Mouse (Mus musculus): ENCODE results near the gene Gm11168. TPM values are rescaled to one million over a fixed set of nuclear protein-coding genes. Genes with fewer than 3 reads are reported as not detected.
"Not testable (repeated sequence)": the region's sequence is repeated elsewhere in the genome, so short reads cannot be mapped to it uniquely, and the experiment has no call there.

Gm11168 gene
- not detected for total RNA-seq (2021)

DNA sequence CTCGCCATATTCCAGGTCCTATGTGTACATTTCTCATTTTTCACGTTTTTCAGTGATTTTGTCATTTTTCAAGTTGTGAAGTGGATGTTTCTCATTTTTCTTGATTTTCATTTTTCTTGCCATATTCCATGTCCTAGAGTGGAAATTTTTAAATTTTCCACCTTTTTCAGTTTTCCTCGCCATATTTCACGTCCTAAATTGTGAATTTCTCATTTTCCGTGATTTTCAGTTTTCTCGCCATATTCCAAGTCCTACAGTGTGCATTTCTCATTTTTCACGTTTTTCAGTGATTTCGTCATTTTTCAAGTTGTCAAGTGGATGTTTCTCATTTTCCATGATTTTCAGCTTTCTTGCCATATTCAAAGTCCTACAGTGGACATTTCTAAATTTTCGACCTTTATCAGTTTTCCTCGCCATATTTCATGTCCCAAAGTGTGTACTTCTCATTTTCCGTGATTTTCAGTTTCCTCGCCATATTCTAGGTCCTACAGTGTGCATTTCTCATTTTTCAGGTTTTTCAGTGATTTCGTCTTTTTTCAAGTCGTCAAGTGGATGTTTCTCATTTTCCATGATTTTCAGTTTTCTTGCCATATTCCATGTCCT, at the start of gene Gm11168:
Gm11168 (plus strand) TSS at position 553 of the 603 bp plus-strand sequence.
- intact Hi-C loops (cut with DNase I); DNase-seq (ENCODE audit: low spot score): not testable (repeated sequence)

DNA sequence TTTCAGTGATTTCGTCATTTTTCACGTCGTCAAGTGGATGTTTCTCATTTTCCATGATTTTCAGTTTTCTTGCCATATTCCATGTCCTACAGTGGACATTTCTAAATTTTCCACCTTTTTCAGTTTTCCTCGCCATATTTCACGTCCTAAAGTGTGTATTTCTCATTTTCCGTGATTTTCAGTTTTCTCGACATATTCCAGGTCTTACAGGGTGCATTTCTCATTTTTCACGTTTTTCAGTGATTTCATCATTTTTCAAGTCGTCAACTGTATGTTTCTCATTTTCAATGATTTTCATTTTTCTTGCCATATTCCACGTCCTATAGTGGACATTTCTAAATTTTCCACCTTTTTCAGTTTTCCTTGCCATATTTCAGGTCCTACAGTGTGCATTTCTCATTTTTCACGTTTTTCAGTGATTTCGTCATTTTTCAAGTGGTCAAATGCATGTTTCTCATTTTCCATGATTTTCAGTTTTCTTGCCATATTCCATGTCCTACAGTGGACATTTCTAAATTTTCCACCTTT, 2.6 kb upstream of the Gm11168 start, which contains the start of gene Gm10722:
Gm10722 (plus strand) TSS at position 478 of the 528 bp plus-strand sequence.
- DNase-seq (ENCODE audit: low spot score) = peak; percentile 6
- intact Hi-C loops (cut with DNase I) = not testable (repeated sequence)

DNA sequence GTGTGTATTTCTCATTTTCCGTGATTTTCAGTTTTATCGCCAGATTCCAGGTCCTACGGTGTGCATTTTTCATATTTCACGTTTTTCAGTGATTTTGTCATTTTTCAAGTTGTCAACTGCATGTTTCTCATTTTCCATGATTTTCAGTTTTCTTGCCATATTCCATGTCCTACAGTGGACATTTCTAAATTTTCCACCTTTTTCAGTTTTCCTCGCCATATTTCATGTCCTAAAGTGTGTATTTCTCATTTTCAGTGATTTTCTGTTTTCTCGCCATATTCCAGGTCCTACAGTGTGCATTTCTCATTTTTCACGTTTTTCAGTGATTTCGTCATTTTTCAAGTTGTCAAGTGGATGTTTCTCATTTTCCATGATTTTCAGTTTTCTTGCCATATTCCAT, 2.1 kb upstream of the Gm11168 start:
- peak; percentile 5 for DNase-seq (ENCODE audit: low spot score)
- intact Hi-C loops (cut with DNase I) = not testable (repeated sequence)

DNA sequence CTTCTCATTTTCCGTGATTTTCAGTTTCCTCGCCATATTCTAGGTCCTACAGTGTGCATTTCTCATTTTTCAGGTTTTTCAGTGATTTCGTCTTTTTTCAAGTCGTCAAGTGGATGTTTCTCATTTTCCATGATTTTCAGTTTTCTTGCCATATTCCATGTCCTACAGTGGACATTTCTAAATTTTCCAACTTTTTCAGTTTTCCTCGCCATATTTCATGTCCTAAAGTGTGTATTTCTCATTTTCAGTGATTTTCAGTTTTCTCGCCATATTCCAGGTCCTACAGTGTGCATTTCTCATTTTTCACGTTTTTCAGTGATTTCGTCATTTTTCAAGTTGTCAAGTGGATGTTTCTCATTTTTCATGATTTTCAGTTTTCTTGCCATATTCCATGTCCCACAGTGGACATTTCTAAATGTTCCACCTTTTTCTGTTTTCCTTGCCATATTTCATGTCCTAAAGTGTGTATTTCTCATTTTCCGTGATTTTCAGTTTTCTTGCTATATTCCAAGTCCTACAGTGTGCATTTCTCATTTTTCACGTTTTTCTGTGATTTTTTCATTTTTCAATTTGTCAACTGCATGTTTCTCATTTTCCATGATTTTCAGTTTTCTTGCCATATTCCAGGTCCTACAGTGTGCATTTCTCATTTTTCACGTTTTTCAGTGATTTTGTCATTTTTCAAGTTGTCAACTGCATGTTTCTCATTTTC, 1.0 kb upstream of the Gm11168 start:
- peak; percentile 92 for DNase-seq (ENCODE audit: low spot score)
- intact Hi-C loops (cut with DNase I) = not testable (repeated sequence)

DNA sequence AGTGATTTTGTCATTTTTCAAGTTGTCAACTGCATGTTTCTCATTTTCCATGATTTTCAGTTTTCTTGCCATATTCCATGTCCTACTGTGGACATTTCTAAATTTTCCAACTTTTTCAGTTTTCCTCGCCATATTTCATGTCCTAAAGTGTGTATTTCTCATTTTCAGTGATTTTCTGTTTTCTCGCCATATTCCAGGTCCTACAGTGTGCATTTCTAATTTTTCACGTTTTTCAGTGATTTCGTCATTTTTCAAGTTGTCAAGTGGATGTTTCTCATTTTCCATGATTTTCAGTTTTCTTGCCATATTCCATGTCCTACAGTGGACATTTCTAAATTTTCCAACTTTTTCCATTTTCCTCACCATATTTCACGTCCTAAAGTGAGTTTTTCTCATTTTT, 3.0 kb downstream of the Gm11168 start:
- intact Hi-C loops (cut with DNase I); DNase-seq (ENCODE audit: low spot score): not testable (repeated sequence)

DNA sequence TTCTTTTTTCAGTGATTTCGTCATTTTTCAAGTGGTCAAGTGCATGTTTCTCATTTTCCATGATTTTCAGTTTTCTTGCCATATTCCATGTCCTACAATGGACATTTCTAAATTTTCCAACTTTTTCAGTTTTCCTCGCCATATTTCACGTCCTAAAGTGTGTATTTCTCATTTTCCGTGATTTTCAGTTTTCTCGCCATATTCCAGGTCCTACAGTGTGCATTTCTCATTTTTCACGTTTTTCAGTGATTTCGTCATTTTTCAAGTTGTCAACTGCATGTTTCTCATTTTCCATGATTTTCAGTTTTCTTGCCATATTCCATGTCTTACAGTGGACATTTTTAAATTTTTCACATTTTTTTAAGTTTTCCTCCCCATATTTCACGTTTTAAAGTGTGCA, 3.5 kb downstream of the Gm11168 start:
- peak; percentile 97 for DNase-seq (ENCODE audit: low spot score)
- intact Hi-C loops (cut with DNase I) = not testable (repeated sequence)

DNA sequence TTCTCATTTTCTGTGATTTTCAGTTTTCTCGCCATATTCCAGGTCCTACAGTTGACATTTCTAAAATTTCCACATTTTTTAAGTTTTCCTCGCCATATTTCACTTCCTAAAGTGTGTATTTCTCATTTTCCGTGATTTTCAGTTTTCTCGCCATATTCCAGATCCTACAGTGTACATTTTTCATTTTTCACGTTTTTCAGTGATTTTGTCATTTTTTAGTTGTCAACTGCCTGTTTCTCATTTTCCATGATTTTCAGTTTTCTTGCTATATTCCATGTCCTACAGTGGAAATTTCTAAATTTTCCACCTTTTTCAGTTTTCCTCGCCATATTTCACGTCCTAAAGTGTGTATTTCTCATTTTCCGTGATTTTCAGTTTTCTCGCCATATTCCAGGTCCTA, 4.1 kb downstream of the Gm11168 start:
- intact Hi-C loops (cut with DNase I); DNase-seq (ENCODE audit: low spot score): not testable (repeated sequence)

DNA sequence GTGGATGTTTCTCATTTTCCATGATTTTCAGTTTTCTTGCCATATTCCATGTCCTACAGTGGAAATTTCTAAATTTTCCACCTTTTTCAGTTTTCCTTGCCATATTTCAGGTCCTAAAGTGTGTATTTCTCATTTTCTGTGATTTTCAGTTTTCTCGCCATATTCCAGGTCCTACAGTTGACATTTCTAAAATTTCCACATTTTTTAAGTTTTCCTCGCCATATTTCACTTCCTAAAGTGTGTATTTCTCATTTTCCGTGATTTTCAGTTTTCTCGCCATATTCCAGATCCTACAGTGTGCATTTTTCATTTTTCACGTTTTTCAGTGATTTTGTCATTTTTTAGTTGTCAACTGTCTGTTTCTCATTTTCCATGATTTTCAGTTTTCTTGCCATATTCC, 6.2 kb downstream of the Gm11168 start:
- intact Hi-C loops (cut with DNase I); DNase-seq (ENCODE audit: low spot score): not testable (repeated sequence)

DNA sequence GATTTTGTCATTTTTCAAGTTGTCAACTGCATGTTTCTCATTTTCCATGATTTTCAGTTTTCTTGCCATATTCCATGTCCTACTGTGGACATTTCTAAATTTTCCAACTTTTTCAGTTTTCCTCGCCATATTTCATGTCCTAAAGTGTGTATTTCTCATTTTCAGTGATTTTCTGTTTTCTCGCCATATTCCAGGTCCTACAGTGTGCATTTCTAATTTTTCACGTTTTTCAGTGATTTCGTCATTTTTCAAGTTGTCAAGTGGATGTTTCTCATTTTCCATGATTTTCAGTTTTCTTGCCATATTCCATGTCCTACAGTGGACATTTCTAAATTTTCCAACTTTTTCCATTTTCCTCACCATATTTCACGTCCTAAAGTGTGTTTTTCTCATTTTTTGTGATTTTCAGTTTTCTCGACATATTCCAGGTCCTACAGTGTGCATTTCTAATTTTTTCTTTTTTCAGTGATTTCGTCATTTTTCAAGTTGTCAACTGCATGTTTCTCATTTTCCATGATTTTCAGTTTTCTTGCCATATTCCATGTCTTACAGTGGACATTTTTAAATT, 9.0 kb downstream of the Gm11168 start:
- DNase-seq (ENCODE audit: low spot score); intact Hi-C loops (cut with DNase I): not testable (repeated sequence)

DNA sequence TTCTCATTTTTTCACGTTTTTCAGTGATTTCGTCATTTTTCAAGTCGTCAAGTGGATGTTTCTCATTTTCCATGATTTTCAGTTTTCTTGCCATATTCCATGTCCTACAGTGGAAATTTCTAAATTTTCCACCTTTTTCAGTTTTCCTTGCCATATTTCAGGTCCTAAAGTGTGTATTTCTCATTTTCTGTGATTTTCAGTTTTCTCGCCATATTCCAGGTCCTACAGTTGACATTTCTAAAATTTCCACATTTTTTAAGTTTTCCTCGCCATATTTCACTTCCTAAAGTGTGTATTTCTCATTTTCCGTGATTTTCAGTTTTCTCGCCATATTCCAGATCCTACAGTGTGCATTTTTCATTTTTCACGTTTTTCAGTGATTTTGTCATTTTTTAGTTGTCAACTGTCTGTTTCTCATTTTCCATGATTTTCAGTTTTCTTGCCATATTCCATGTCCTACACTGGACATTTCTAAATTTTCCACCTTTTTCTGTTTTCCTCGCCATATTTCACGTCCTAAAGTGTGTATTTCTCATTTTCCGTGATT, 9.7 kb downstream of the Gm11168 start, which contains the start of gene Gm10721:
Gm10721 (plus strand) TSS at position 408 of the 547 bp plus-strand sequence.
- intact Hi-C loops (cut with DNase I); DNase-seq (ENCODE audit: low spot score): not testable (repeated sequence)

DNA sequence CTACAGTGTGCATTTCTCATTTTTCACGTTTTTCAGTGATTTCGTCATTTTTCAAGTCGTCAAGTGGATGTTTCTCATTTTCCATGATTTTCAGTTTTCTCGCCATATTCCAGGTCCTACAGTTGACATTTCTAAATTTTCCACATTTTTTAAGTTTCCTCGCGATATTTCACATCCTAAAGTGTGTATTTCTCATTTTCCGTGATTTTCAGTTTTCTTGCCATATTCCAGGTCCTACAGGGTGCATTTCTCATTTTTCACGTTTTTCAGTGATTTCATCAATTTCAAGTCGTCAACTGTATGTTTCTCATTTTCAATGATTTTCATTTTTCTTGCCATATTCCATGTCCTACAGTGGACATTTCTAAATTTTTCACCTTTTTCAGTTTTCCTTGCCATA, 12.2 kb downstream of the Gm11168 start, which contains the start of gene Gm10720:
Gm10720 (plus strand) TSS at position 301 of the 400 bp plus-strand sequence.
- DNase-seq (ENCODE audit: low spot score) = not testable (repeated sequence)

DNA sequence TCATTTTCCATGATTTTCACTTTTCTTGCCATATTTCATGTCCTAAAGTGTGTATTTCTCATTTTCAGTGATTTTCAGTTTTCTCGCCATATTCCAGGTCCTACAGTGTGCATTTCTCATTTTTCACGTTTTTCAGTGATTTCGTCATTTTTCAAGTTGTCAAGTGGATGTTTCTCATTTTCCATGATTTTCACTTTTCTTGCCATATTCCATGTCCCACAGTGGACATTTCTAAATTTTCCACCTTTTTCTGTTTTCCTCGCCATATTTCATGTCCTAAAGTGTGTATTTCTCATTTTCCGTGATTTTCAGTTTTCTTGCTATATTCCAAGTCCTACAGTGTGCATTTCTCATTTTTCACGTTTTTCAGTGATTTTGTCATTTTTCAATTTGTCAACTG, 12.8 kb downstream of the Gm11168 start:
- DNase-seq (ENCODE audit: low spot score); intact Hi-C loops (cut with DNase I): not testable (repeated sequence)

More for the DNA sequence above, 12.2 kb downstream of the Gm11168 start, which contains the start of gene Gm10720:
- intact Hi-C loops (cut with DNase I) = not testable (repeated sequence)

DNA sequence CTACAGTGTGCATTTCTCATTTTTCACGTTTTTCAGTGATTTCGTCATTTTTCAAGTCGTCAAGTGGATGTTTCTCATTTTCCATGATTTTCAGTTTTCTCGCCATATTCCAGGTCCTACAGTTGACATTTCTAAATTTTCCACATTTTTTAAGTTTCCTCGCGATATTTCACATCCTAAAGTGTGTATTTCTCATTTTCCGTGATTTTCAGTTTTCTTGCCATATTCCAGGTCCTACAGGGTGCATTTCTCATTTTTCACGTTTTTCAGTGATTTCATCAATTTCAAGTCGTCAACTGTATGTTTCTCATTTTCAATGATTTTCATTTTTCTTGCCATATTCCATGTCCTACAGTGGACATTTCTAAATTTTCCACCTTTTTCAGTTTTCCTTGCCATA, 14.0 kb downstream of the Gm11168 start, which contains the start of gene Gm10719:
Gm10719 (plus strand) TSS at position 301 of the 400 bp plus-strand sequence.
- intact Hi-C loops (cut with DNase I); DNase-seq (ENCODE audit: low spot score): not testable (repeated sequence)

DNA sequence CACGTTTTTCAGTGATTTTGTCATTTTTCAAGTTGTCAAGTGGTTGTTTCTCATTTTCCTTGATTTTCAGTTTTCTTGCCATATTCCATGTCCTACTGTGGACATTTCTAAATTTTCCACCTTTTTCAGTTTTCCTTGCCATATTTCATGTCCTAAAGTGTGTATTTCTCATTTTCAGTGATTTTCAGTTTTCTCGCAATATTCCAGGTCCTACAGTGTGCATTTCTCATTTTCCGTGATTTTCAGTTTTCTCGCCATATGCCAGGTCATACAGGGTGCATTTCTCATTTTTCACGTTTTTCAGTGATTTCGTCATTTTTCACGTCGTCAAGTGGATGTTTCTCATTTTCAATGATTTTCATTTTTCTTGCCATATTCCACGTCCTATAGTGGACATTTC, 15.8 kb downstream of the Gm11168 start:
- intact Hi-C loops (cut with DNase I); DNase-seq (ENCODE audit: low spot score): not testable (repeated sequence)

DNA sequence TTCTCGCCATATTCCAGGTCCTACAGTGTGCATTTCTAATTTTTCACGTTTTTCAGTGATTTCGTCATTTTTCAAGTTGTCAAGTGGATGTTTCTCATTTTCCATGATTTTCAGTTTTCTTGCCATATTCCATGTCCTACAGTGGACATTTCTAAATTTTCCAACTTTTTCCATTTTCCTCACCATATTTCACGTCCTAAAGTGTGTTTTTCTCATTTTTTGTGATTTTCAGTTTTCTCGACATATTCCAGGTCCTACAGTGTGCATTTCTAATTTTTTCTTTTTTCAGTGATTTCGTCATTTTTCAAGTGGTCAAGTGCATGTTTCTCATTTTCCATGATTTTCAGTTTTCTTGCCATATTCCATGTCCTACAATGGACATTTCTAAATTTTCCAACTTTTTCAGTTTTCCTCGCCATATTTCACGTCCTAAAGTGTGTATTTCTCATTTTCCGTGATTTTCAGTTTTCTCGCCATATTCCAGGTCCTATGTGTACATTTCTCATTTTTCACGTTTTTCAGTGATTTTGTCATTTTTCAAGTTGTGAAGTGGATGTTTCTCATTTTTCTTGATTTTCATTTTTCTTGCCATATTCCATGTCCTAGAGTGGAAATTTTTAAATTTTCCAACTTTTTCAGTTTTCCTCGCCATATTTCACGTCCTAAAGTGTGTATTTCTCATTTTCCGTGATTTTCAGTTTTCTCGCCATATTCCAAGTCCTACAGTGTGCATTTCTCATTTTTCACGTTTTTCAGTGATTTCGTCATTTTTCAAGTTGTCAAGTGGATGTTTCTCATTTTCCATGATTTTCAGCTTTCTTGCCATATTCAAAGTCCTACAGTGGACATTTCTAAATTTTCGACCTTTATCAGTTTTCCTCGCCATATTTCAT, 16.9 kb downstream of the Gm11168 start:
- intact Hi-C loops (cut with DNase I) = not testable (repeated sequence)
- peak; percentile 12 for DNase-seq (ENCODE audit: low spot score)

DNA sequence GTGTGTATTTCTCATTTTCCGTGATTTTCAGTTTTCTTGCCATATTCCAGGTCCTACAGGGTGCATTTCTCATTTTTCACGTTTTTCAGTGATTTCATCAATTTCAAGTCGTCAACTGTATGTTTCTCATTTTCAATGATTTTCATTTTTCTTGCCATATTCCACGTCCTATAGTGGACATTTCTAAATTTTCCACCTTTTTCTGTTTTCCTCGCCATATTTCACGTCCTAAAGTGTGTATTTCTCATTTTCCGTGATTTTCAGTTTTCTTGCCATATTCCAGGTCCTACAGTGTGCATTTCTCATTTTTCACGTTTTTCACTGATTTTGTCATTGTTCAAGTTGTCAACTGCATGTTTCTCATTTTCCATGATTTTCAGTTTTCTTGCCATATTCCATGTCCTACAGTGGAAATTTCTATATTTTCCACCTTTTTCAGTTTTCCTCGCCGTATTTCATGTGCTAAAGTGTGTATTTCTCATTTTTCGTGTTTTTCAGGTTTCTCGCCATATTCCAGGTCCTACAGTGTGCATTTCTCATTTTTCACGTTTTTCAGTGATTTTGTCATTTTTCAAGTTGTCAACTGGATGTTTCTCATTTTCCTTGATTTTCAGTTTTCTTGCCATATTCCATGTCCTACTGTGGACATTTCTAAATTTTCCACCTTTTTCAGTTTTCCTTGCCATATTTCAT, 19.3 kb downstream of the Gm11168 start:
- intact Hi-C loops (cut with DNase I) = not testable (repeated sequence)
- peak; percentile 59 for DNase-seq (ENCODE audit: low spot score)

DNA sequence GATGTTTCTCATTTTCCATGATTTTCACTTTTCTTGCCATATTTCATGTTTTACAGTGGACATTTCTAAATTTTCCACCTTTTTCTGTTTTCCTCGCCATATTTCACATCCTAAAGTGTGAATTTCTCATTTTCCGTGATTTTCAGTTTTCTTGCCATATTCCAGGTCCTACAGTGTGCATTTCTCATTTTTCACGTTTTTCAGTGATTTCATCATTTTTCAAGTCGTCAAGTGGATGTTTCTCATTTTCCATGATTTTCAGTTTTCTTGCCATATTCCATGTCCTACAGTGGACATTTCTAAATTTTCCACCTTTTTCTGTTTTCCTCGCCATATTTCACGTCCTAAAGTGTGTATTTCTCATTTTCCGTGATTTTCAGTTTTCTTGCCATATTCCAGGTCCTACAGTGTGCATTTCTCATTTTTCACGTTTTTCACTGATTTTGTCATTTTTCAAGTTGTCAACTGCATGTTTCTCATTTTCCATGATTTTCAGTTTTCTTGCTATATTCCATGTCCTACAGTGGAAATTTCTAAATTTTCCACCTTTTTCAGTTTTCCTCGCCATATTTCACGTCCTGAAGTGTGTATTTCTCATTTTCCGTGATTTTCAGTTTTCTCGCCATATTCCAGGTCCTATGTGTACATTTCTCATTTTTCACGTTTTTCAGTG, 20.3 kb downstream of the Gm11168 start, which contains the start of gene Gm10718:
Gm10718 (plus strand) TSS at position 236 of the 673 bp plus-strand sequence.
- DNase-seq (ENCODE audit: low spot score) = peak; percentile 27
- intact Hi-C loops (cut with DNase I) = not testable (repeated sequence)
